ENCODE assay signal across 28 mouse cellular contexts in the genomic region with DNA sequence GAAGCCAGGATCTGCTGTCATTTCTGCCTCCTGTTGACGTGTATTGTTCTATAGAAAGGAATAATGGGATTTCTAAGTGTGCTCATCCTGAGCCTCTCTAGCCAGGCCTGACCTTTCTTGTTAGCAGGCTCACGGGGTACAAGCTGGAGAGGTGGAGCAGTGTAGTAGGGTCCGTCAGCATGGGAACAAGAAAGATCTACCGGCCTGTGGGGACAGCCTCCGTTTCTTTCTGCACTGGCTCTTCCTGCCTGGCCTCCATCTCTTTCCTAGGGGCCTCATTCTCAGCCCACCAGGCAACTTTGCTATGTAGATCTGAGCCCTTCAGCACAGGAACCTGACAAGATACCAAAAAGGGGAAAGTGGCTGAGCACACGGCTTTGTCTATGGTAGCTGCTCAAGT. TPM values are rescaled to one million over a fixed set of nuclear protein-coding genes. Genes with fewer than 3 reads are reported as not detected.
DNase-seq lines count a peak whose midpoint lies in the region; ATAC-seq and TF ChIP-seq lines count a peak whose summit lies in the region.
"Had no signal": no experiment of that assay in that cellular context is flagged by ENCODE, and none has a peak within 500 bp of the region (broad histone marks: within the 10 kb centered on the region; RNA-seq: fewer than 3 reads in every experiment).

No protein-coding gene starts in this region.

- TF ChIP-seq EP300 in liver, postnatal 0 days (IDR thresholded peaks at IDR 0.05; ENCODE audit: low read depth), result no peak

- H3K9me3 ChIP-seq in heart, embryonic 11.5 days (replicated peaks; ENCODE audit: control insufficient read depth, low read length), result no peaks in the 10 kb centered on the region
- H3K9me3 ChIP-seq in liver, embryonic 13.5 days (replicated peaks), result no peaks in the 10 kb centered on the region
- no peaks in the 10 kb centered on the region for H3K9me3 ChIP-seq in liver, postnatal 0 days (ENCODE audit: low read length)
- no peaks in the 10 kb centered on the region for H3K9me3 ChIP-seq in hindbrain, embryonic 16.5 days (ENCODE audit: control insufficient read depth, low read length)
- H3K9me3 ChIP-seq: forebrain, embryonic 12.5 days; forebrain, embryonic 15.5 days; G1E had no signal

- no peaks in the 10 kb centered on the region for H3K27me3 ChIP-seq in heart, embryonic 11.5 days (ENCODE audit: control insufficient read depth, insufficient read depth, low read length)
- H3K27me3 ChIP-seq in liver, embryonic 13.5 days, result no peaks in the 10 kb centered on the region
- no peaks in the 10 kb centered on the region for H3K27me3 ChIP-seq in liver, postnatal 0 days (ENCODE audit: insufficient read depth, low read length)
- no peaks in the 10 kb centered on the region for H3K27me3 ChIP-seq in hindbrain, embryonic 16.5 days (replicated peaks; ENCODE audit: control insufficient read depth, insufficient read depth, low read length)
- H3K27me3 ChIP-seq: CH12.LX; forebrain, embryonic 12.5 days; forebrain, embryonic 15.5 days; Patski had no signal

- no peak for DNase-seq in gastrocnemius, adult 2 months
- no peak for DNase-seq in gastrocnemius, postnatal 14 days
- DNase-seq in heart, postnatal 14 days, result no peak
- DNase-seq in liver, embryonic 13.5 days, result no peak
- DNase-seq in liver, result no peak
- DNase-seq in liver, postnatal 0 days, result no peak
- DNase-seq: adrenal gland, postnatal 10 days; adrenal gland, postnatal 36 days; B cell, adult 2 months; cerebellum, adult 18-20 months; cerebellum, adult 9-10 months; cerebellum, postnatal 14 days; gastrocnemius, postnatal 10 days; heart, postnatal 4 days had no signal

- H3K4me3 ChIP-seq in gastrocnemius, adult 2 months, result no peak overlapping the region
- H3K4me3 ChIP-seq in heart, embryonic 11.5 days (ENCODE audit: low read depth, low read length), result no peak overlapping the region
- no peak overlapping the region for H3K4me3 ChIP-seq in liver, embryonic 13.5 days (replicated peaks)
- H3K4me3 ChIP-seq in liver, postnatal 0 days (ENCODE audit: low read depth, low read length), result no peak overlapping the region
- H3K4me3 ChIP-seq in hindbrain, embryonic 16.5 days (ENCODE audit: low read length), result no peak overlapping the region
- H3K4me3 ChIP-seq: forebrain, embryonic 12.5 days; forebrain, embryonic 15.5 days had no signal

- TF ChIP-seq CTCF in gastrocnemius, adult 2 months (IDR thresholded peaks at IDR 0.05), result no peak
- TF ChIP-seq CTCF in liver, postnatal 0 days (IDR thresholded peaks at IDR 0.05; ENCODE audit: low read depth), result no peak

- ATAC-seq in heart, embryonic 11.5 days (replicated peaks; ENCODE audit: insufficient number of reproducible peaks, low FRiP score, low TSS enrichment), result no peak
- no peak for ATAC-seq in liver, embryonic 13.5 days (ENCODE audit: low read depth)
- no peak for ATAC-seq in liver, postnatal 0 days
- ATAC-seq in hindbrain, embryonic 16.5 days, result no peak
- ATAC-seq: forebrain, embryonic 15.5 days; intestine, postnatal 0 days; Patski had no signal

- peaks cover 32% of the 10 kb centered on the region for H3K4me1 ChIP-seq in heart, embryonic 11.5 days (ENCODE audit: control insufficient read depth, insufficient read depth, low read length)
- H3K4me1 ChIP-seq in liver, embryonic 13.5 days (replicated peaks), result peaks cover 70% of the 10 kb centered on the region
- H3K4me1 ChIP-seq in liver, postnatal 0 days (ENCODE audit: insufficient read depth), result peaks cover 50% of the 10 kb centered on the region
- no peaks in the 10 kb centered on the region for H3K4me1 ChIP-seq in hindbrain, embryonic 16.5 days (ENCODE audit: control insufficient read depth, insufficient read depth, low read depth, low read length)
- H3K4me1 ChIP-seq: forebrain, embryonic 12.5 days; forebrain, embryonic 15.5 days had no signal

- whole genome bisulfite sequencing in heart, embryonic 11.5 days (ENCODE audit: insufficient replicate concordance), result 81% methylated on average over 6 of the region's 6 CpGs
- WGBS in liver, embryonic 13.5 days (ENCODE audit: insufficient replicate concordance), result 85% methylated on average over 6 of the region's 6 CpGs
- 92% methylated on average over 6 of the region's 6 CpGs for WGBS in liver, postnatal 0 days (ENCODE audit: insufficient replicate concordance)
- WGBS in hindbrain, embryonic 16.5 days, result 89% methylated on average over 6 of the region's 6 CpGs

- H3K27ac ChIP-seq in gastrocnemius, adult 2 months, result peak overlapping the region; percentile 97
- peak overlapping the region; percentile 54; the same call in 1 of the 2 replicates for H3K27ac ChIP-seq in heart, embryonic 11.5 days (ENCODE audit: low read depth, low read length)
- H3K27ac ChIP-seq in liver, embryonic 13.5 days, result peak overlapping the region; percentile 100
- peak overlapping the region; percentile 94 for H3K27ac ChIP-seq in liver, postnatal 0 days (ENCODE audit: low read depth)
- H3K27ac ChIP-seq in hindbrain, embryonic 16.5 days (ENCODE audit: low read depth, low read length), result no peak overlapping the region
- H3K27ac ChIP-seq: forebrain, embryonic 12.5 days; forebrain, embryonic 15.5 days; hindbrain, embryonic 14.5 days had no signal

- intact Hi-C loops in gastrocnemius, adult 2 months (cut with DNase I), result loop anchor here (5.0 kb wide), 1 partner anchor 36 kb away; no protein-coding TSS in a partner anchor
- intact Hi-C loops in gastrocnemius, postnatal 14 days (cut with DNase I; ENCODE audit: low total_unique reads), result no loop called here
- intact Hi-C loops in heart, postnatal 14 days (cut with DNase I), result no loop called here

- H3K4me2 ChIP-seq in heart, embryonic 11.5 days, result no peak overlapping the region
- peak overlapping the region; percentile 61 for H3K4me2 ChIP-seq in liver, embryonic 13.5 days
- no peak overlapping the region for H3K4me2 ChIP-seq in liver, postnatal 0 days (ENCODE audit: low read depth, low read length)
- no peak overlapping the region for H3K4me2 ChIP-seq in hindbrain, embryonic 16.5 days (ENCODE audit: low read length)
- H3K4me2 ChIP-seq: forebrain, embryonic 12.5 days; forebrain, embryonic 15.5 days; hindbrain, embryonic 14.5 days had no signal

- H3K36me3 ChIP-seq in heart, embryonic 11.5 days (ENCODE audit: control insufficient read depth, insufficient read depth, low read length), result 0 out of 2 replicates have a peak, but pooled peaks cover 3% of the 10 kb centered on the region
- H3K36me3 ChIP-seq in liver, embryonic 13.5 days, result peaks cover 17% of the 10 kb centered on the region
- H3K36me3 ChIP-seq in liver, postnatal 0 days (replicated peaks; ENCODE audit: insufficient read depth, low read length), result peaks cover 22% of the 10 kb centered on the region
- peaks cover 6% of the 10 kb centered on the region; the same call in 1 of the 2 replicates for H3K36me3 ChIP-seq in hindbrain, embryonic 16.5 days (ENCODE audit: control insufficient read depth, insufficient read depth, low read length)

- H3K9ac ChIP-seq in heart, embryonic 11.5 days (ENCODE audit: low read depth, low read length), result no peak overlapping the region; the same call in 1 of the 2 replicates
- H3K9ac ChIP-seq in liver, embryonic 13.5 days, result peak overlapping the region; percentile 73
- H3K9ac ChIP-seq in liver, postnatal 0 days (replicated peaks), result no peak overlapping the region
- H3K9ac ChIP-seq in hindbrain, embryonic 16.5 days (ENCODE audit: low read depth, low read length), result no peak overlapping the region
- H3K9ac ChIP-seq: forebrain, embryonic 12.5 days; forebrain, embryonic 15.5 days; hindbrain, embryonic 14.5 days had no signal

RNA-seq across cellular contexts. Expression of gene Ucp3, which starts 4.0 kb away (rescaled TPM):
- 100 to 1,000 TPM; 141 to 174 TPM for total RNA-seq in gastrocnemius, adult 2 months (2021)
- 100 to 1,000 TPM in 1 of 2 experiments, 10 to 100 TPM in 1; 58.1 to 197 TPM for total RNA-seq in gastrocnemius, postnatal 14 days (2021)
- polyA plus RNA-seq in heart, embryonic 11.5 days (2014; fragmentation: Nextera tagmentation; extraction: Ambion mirVana), result not detected in 2 replicates
- 10 to 100 TPM; 50.0 to 74.5 TPM for total RNA-seq in heart, postnatal 14 days (2021)
- not detected in 2 replicates for polyA plus RNA-seq in liver, embryonic 13.5 days (2015; fragmentation: Nextera tagmentation; extraction: Ambion mirVana)
- polyA plus RNA-seq in liver, postnatal 0 days (2015; fragmentation: Nextera tagmentation; extraction: Ambion mirVana), result 0.08 and 0.21 TPM in 2 replicates
- polyA plus RNA-seq in hindbrain, embryonic 16.5 days (2015; fragmentation: Nextera tagmentation; extraction: Ambion mirVana), result 0.06 and 0.15 TPM in 2 replicates
- total RNA-seq: CH12.LX had no signal
- polyA plus RNA-seq: embryonic facial prominence, embryonic 11.5 days; forebrain, embryonic 12.5 days; forebrain, embryonic 15.5 days; G1E; hindbrain, embryonic 11.5 days; hindbrain, embryonic 14.5 days; intestine, embryonic 14.5 days; intestine, postnatal 0 days had no signal

RNA-seq across cellular contexts. Expression of gene Ucp2, which starts 24.4 kb away (rescaled TPM):
- 10 to 100 TPM; 17.4 to 27.2 TPM for total RNA-seq in gastrocnemius, adult 2 months (2021)
- 100 to 1,000 TPM; 121 to 126 TPM for total RNA-seq in gastrocnemius, postnatal 14 days (2021)
- 216 and 245 TPM in 2 replicates for polyA plus RNA-seq in heart, embryonic 11.5 days (2014; fragmentation: Nextera tagmentation; extraction: Ambion mirVana)
- total RNA-seq in heart, postnatal 14 days (2021), result 100 to 1,000 TPM; 781 to 850 TPM
- polyA plus RNA-seq in liver, embryonic 13.5 days (2015; fragmentation: Nextera tagmentation; extraction: Ambion mirVana), result 673 and 808 TPM in 2 replicates
- polyA plus RNA-seq in liver, postnatal 0 days (2015; fragmentation: Nextera tagmentation; extraction: Ambion mirVana), result 530 and 545 TPM in 2 replicates
- polyA plus RNA-seq in hindbrain, embryonic 16.5 days (2015; fragmentation: Nextera tagmentation; extraction: Ambion mirVana), result 85.7 and 88.9 TPM in 2 replicates

RNA-seq across cellular contexts. Expression of gene Dnajb13, which starts 46.0 kb away (rescaled TPM):
- total RNA-seq in gastrocnemius, adult 2 months (2021), result not detected
- total RNA-seq in gastrocnemius, postnatal 14 days (2021), result not detected
- polyA plus RNA-seq in heart, embryonic 11.5 days (2014; fragmentation: Nextera tagmentation; extraction: Ambion mirVana), result 0.19 and 0.21 TPM in 2 replicates
- total RNA-seq in heart, postnatal 14 days (2021), result not detected
- 2.5 TPM in 2 replicates for polyA plus RNA-seq in liver, embryonic 13.5 days (2015; fragmentation: Nextera tagmentation; extraction: Ambion mirVana)
- polyA plus RNA-seq in liver, postnatal 0 days (2015; fragmentation: Nextera tagmentation; extraction: Ambion mirVana), result 1.0 and 1.8 TPM in 2 replicates
- polyA plus RNA-seq in hindbrain, embryonic 16.5 days (2015; fragmentation: Nextera tagmentation; extraction: Ambion mirVana), result 6.8 and 8.6 TPM in 2 replicates
- total RNA-seq: gastrocnemius, postnatal 10 days; heart, postnatal 10 days; heart, postnatal 4 days had no signal
- polyA plus RNA-seq: G1E; heart, embryonic 14.5 days had no signal
